Mouse (Mus musculus): ENCODE data around the gene Olfr1495. TPM values are rescaled to one million over a fixed set of nuclear protein-coding genes. Genes with fewer than 3 reads are reported as not detected.
"Not testable (repeated sequence)": the region's sequence is repeated elsewhere in the genome, so short reads cannot be mapped to it uniquely, and the experiment has no call there.

Gene Olfr1495
- total RNA-seq (2021), result not detected
- long read RNA-seq, experiment 1, result 0 reads
- long read RNA-seq, experiment 2, result 0 reads

- DNase-seq (ENCODE audit: low spot score in 2 of 2), result no peak
- no peak for TF ChIP-seq CTCF (conservative IDR thresholded peaks at IDR 0.05)
- H3K27ac ChIP-seq, result no peak within 1 kb of the TSS
- H3K4me3 ChIP-seq, result no peak within 1 kb of the TSS
Observed at GRCm38 (mm10) chr19:13764306-13764705, at the start of gene Olfr1495. TSS of gene Olfr1495 (plus strand) at chr19:13764606.

- H3K27ac ChIP-seq, result no peak within 1 kb of the TSS
- H3K4me3 ChIP-seq, result no peak within 1 kb of the TSS
- no peak for DNase-seq (ENCODE audit: low spot score in 2 of 2)
- TF ChIP-seq CTCF (conservative IDR thresholded peaks at IDR 0.05), result no peak
Observed at GRCm38 (mm10) chr19:13722978-13723377, 41.4 kb upstream of the Olfr1495 start, which contains the start of gene Olfr1493-ps1. TSS of gene Olfr1493-ps1 (plus strand) at chr19:13723278.

- Histone ChIP-seq H3K27ac (no peak within 1 kb of the TSS), H3K4me3 (no peak within 1 kb of the TSS)
- DNase-seq (ENCODE audit: low spot score in 2 of 2), result no peak
- TF ChIP-seq CTCF (conservative IDR thresholded peaks at IDR 0.05), result no peak
Observed at GRCm38 (mm10) chr19:13739428-13739827, 25.0 kb upstream of the Olfr1495 start, which contains the start of gene Olfr1494. TSS of gene Olfr1494 (plus strand) at chr19:13739728.

GRCm38 (mm10) chr19:13749366-13749765 lies 15.0 kb upstream of the Olfr1495 start:
- DNase-seq (ENCODE audit: low spot score in 2 of 2), result no peak
- no peak for TF ChIP-seq CTCF (conservative IDR thresholded peaks at IDR 0.05)

GRCm38 (mm10) chr19:13768565-13769276 lies 4.3 kb downstream of the Olfr1495 start:
- no peak overlapping the region for H3K27ac ChIP-seq
- no peak for DNase-seq (ENCODE audit: low spot score in 2 of 2)
- no peak overlapping the region for H3K4me3 ChIP-seq
- peak; percentile 19; the same call in 1 of the 2 replicates for TF ChIP-seq CTCF (conservative IDR thresholded peaks at IDR 0.05)

More at GRCm38 (mm10) chr19:13749366-13749765, 15.0 kb upstream of the Olfr1495 start:
- Histone ChIP-seq H3K27ac (no peak overlapping the region), H3K4me3 (no peak overlapping the region)

GRCm38 (mm10) chr19:13777578-13777977 lies 13.2 kb downstream of the Olfr1495 start, which contains the start of gene Olfr1496:
TSS of gene Olfr1496 (plus strand) at chr19:13777878.
- H3K27ac ChIP-seq, result no peak within 1 kb of the TSS
- H3K4me3 ChIP-seq, result no peak within 1 kb of the TSS
- no peak for DNase-seq (ENCODE audit: low spot score in 2 of 2)
- TF ChIP-seq CTCF (conservative IDR thresholded peaks at IDR 0.05), result no peak

- no peak for TF ChIP-seq CTCF (conservative IDR thresholded peaks at IDR 0.05)
- H3K27ac ChIP-seq, result no peak within 1 kb of the TSS
- DNase-seq (ENCODE audit: low spot score in 2 of 2), result no peak
- H3K4me3 ChIP-seq, result no peak within 1 kb of the TSS
Observed at GRCm38 (mm10) chr19:13798102-13798501, 33.7 kb downstream of the Olfr1495 start, which contains the start of gene Olfr1497. TSS of gene Olfr1497 (minus strand) at chr19:13798202.

- not testable (repeated sequence) for DNase-seq (ENCODE audit: low spot score in 2 of 2); H3K4me3 ChIP-seq; H3K27ac ChIP-seq
Observed at GRCm38 (mm10) chr19:13805486-13805885, 41.1 kb downstream of the Olfr1495 start.

GRCm38 (mm10) chr19:13812823-13813222 lies 48.4 kb downstream of the Olfr1495 start:
- no peak overlapping the region for H3K27ac ChIP-seq
- DNase-seq (ENCODE audit: low spot score in 2 of 2), result no peak
- TF ChIP-seq CTCF (conservative IDR thresholded peaks at IDR 0.05), result peak; percentile 60

GRCm38 (mm10) chr19:13818827-13819226 lies 54.4 kb downstream of the Olfr1495 start:
- peak; percentile 3 to 14 for DNase-seq (ENCODE audit: low spot score in 2 of 2)
- H3K27ac ChIP-seq, result no peak overlapping the region
- no peak overlapping the region for H3K4me3 ChIP-seq
- TF ChIP-seq CTCF (conservative IDR thresholded peaks at IDR 0.05), result peak; percentile 82

More at GRCm38 (mm10) chr19:13812823-13813222, 48.4 kb downstream of the Olfr1495 start:
- H3K4me3 ChIP-seq, result no peak overlapping the region

- Histone ChIP-seq H3K4me3 (no peak within 1 kb of the TSS), H3K27ac (no peak within 1 kb of the TSS)
- no peak for TF ChIP-seq CTCF (conservative IDR thresholded peaks at IDR 0.05)
- DNase-seq (ENCODE audit: low spot score in 2 of 2), result no peak
Observed at GRCm38 (mm10) chr19:13819347-13819746, 54.9 kb downstream of the Olfr1495 start, which contains the start of gene Olfr1499. TSS of gene Olfr1499 (minus strand) at chr19:13819447.

Other genes starting within 250 kb of the Olfr1495 start
- not detected for gene Olfr1480, start 236.7 kb upstream of the Olfr1495 start, total RNA-seq (2021)
- gene Olfr1484, start 181.1 kb upstream of the Olfr1495 start, total RNA-seq (2021), result not detected
- not detected for gene Olfr1487, start 147.2 kb upstream of the Olfr1495 start, total RNA-seq (2021)
- gene Olfr1489, start 133.0 kb upstream of the Olfr1495 start, total RNA-seq (2021), result not detected
- gene Olfr1490, start 113.5 kb upstream of the Olfr1495 start, total RNA-seq (2021), result not detected
- gene Olfr1491, start 67.3 kb upstream of the Olfr1495 start, total RNA-seq (2021), result not detected
- gene Olfr1493-ps1, start 41.3 kb upstream of the Olfr1495 start, total RNA-seq (2021), result not detected
- gene Olfr1494, start 24.9 kb upstream of the Olfr1495 start, total RNA-seq (2021), result not detected
- not detected for gene Olfr1496, start 13.3 kb downstream of the Olfr1495 start, total RNA-seq (2021)
- not detected for gene Olfr1497, start 33.6 kb downstream of the Olfr1495 start, total RNA-seq (2021)
- not detected for gene Olfr1499, start 54.8 kb downstream of the Olfr1495 start, total RNA-seq (2021)
- gene Olfr1500, start 65.9 kb downstream of the Olfr1495 start, total RNA-seq (2021), result not detected
- gene Olfr1501, start 86.1 kb downstream of the Olfr1495 start, total RNA-seq (2021), result not detected
- not detected for gene Olfr1502, start 97.2 kb downstream of the Olfr1495 start, total RNA-seq (2021)
- not detected for gene Olfr1504, start 133.3 kb downstream of the Olfr1495 start, total RNA-seq (2021)
- gene Olfr1505, start 148.9 kb downstream of the Olfr1495 start, total RNA-seq (2021), result not detected

All from layer of hippocampus, adult 2 months (tissue).